Mouse (Mus musculus) intestine, embryonic 15.5 days (tissue): ENCODE results near the gene Olfr1297. TPM values are rescaled to one million over a fixed set of nuclear protein-coding genes. Genes with fewer than 3 reads are reported as not detected.

ENCODE experiments used
- ATAC-seq: fragments of 200-750 bp; cut with Nextera tagmentation; 2 replicates; pipeline ENCODE4 v1.8.0; 2017; ENCODE audit warnings: moderate TSS enrichment, moderate library complexity
- H3K27ac ChIP-seq: fragments of 300-500 bp; sonication (generic); 2 replicates; pipeline ENCODE4 v1.5.1; 2015; ENCODE audit warnings: mild to moderate bottlenecking, inconsistent platforms
- H3K27me3 ChIP-seq: fragments of 300-500 bp; sonication (generic); replicated peaks from 2 replicates; pipeline ENCODE4 v1.6.1; 2015; ENCODE audit warnings: inconsistent platforms
- H3K36me3 ChIP-seq: fragments of 300-500 bp; sonication (generic); 2 replicates; pipeline ENCODE4 v1.6.1; 2015; ENCODE audit warnings: inconsistent platforms
- H3K4me1 ChIP-seq: fragments of 300-500 bp; sonication (generic); replicated peaks from 2 replicates; pipeline ENCODE4 v1.6.1; 2015; ENCODE audit warnings: inconsistent platforms
- H3K4me2 ChIP-seq: fragments of 300-500 bp; sonication (generic); replicated peaks from 2 replicates; pipeline ENCODE4 v1.6.1; 2015; ENCODE audit warnings: mild to moderate bottlenecking, inconsistent platforms
- H3K4me3 ChIP-seq: fragments of 300-500 bp; sonication (generic); replicated peaks from 2 replicates; pipeline ENCODE4 v1.5.1; 2015; ENCODE audit warnings: inconsistent platforms
- H3K9ac ChIP-seq: fragments of 300-500 bp; sonication (generic); 2 replicates; pipeline ENCODE4 v1.6.1; 2015; ENCODE audit warnings: inconsistent platforms
- H3K9me3 ChIP-seq: fragments of 300-500 bp; sonication (generic); 2 replicates; pipeline ENCODE4 v1.6.1; 2016; ENCODE audit warnings: inconsistent platforms
- WGBS: fragments of 180-500 bp; shearing (Covaris S2); methylation state at CpG from one replicate; pipeline ENCODE4 v1.1.7; 2015; 5-methylcytosine and 5-hydroxymethylcytosine counted together
- polyA plus RNA-seq: library from polyadenylated mRNA; unstranded; fragments of >200 nt; fragmentation: Nextera tagmentation; extraction: Ambion mirVana; gene quantifications from 2 replicates; pipeline ENCODE4 v1.2.1, GENCODE M21; 2015

Olfr1297 gene
- not detected in 2 replicates for polyA plus RNA-seq

DNA sequence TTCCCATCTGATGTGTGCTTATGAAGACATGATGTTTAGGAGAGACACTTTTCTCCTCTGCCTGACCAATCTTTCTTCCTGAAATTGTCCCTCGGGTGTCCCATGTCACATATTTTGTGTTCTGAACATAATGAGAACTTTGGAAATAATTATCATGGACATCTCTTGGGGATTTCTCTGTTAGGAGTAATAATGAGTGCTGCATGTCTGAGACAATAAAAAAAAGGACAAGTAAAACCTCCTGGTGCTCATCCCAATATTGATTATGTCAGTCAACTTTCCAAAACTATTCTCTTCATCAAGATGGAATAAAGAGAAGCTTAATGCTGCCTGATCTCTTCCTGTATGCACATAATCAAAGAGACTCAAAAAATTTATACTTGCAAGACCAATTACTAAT lies at the start of gene Olfr1297:
Gene Olfr1297, minus strand, starts transcription at position 101 of the 400 bp plus-strand sequence.
- ATAC-seq, result no peak
- Histone ChIP-seq H3K9ac (no peak within 1 kb of the TSS), H3K4me3 (no peak within 1 kb of the TSS), H3K27me3 (no peaks in the 10 kb centered on the region), H3K4me2 (no peak within 1 kb of the TSS), H3K36me3 (no peaks in the 10 kb centered on the region), H3K27ac (no peak within 1 kb of the TSS), H3K9me3 (no peaks in the 10 kb centered on the region), H3K4me1 (no peaks in the 10 kb centered on the region)
- 76% methylated on average over 1 of the region's 1 CpGs for WGBS

DNA sequence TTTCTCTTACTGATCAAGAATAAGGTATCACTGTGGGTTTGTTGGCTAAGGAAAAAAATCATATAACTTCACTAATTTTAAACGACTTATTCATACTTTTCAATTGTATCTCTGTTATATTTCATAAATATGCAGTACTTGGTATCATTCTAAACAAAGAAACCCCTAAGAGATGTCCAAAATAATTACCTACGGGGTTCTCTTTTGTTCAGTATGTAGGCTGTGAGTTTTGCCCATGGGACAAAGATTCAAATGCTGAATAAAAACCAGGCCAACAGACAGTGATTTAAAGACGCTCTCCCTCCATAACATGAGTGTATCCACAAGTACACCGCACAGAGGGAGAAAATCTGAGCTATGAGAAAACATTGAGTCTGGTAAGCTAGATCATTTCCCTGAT lies 34.8 kb upstream of the Olfr1297 start, which contains the start of gene Olfr1299:
Gene Olfr1299, plus strand, starts transcription at position 301 of the 400 bp plus-strand sequence.
- H3K4me1 ChIP-seq, result no peaks in the 10 kb centered on the region
- H3K4me3 ChIP-seq, result no peak within 1 kb of the TSS
- no peaks in the 10 kb centered on the region for H3K36me3 ChIP-seq
- no peaks in the 10 kb centered on the region for H3K27me3 ChIP-seq
- no peak for ATAC-seq
- H3K9ac ChIP-seq, result no peak within 1 kb of the TSS
- no peak within 1 kb of the TSS for H3K27ac ChIP-seq
- H3K4me2 ChIP-seq, result no peak within 1 kb of the TSS
- H3K9me3 ChIP-seq, result no peaks in the 10 kb centered on the region
- WGBS, result 81% methylated on average over 4 of the region's 4 CpGs

DNA sequence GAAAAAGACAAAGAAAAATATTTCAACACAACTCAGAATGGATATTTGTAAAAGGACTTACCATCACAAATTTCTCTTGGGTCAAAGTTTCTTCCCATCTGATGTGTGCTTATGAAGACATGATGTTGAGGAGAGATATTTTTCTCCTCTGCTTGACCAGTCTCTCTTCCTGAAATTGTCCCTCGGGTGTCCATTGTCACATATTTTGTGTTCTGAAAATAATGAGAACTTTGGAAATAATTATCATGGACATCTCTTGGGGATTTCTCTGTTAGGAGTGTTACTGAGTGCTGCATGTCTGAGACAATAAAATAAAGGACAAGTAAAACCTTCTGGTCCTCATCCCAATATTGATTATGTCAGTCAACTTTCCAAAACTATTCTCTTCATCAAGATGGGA lies 22.8 kb upstream of the Olfr1297 start, which contains the start of gene Olfr1298:
Gene Olfr1298, minus strand, starts transcription at position 101 of the 400 bp plus-strand sequence.
- Histone ChIP-seq H3K27ac (no peak within 1 kb of the TSS), H3K9me3 (no peaks in the 10 kb centered on the region), H3K9ac (no peak within 1 kb of the TSS), H3K4me2 (no peak within 1 kb of the TSS), H3K27me3 (no peaks in the 10 kb centered on the region), H3K36me3 (no peaks in the 10 kb centered on the region), H3K4me1 (no peaks in the 10 kb centered on the region), H3K4me3 (no peak within 1 kb of the TSS)
- ATAC-seq, result no peak
- 76% methylated on average over 1 of the region's 1 CpGs for WGBS

DNA sequence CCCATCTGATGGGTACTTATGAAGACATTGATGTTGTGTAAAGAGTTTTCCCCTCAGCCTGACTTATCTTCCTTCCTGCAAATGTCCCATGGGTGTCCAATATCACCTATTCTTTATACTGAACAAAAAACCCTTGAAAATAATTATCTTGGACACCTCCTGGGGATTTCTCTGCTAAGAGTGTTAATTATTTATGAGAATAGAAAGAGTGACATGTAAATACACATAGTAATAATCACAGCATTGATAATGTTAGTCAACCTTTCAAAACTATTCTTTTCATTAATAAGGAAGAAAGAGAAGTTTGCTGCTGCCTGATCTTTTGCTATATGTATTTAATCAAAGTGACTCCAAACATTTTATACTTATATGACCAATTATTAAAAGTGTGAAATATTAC lies 56.7 kb downstream of the Olfr1297 start, which contains the start of gene Olfr1295:
Gene Olfr1295, minus strand, starts transcription at position 101 of the 400 bp plus-strand sequence.
- Histone ChIP-seq H3K4me1 (no peaks in the 10 kb centered on the region), H3K4me2 (no peak within 1 kb of the TSS), H3K9ac (no peak within 1 kb of the TSS), H3K36me3 (no peaks in the 10 kb centered on the region), H3K27ac (no peak within 1 kb of the TSS), H3K4me3 (no peak within 1 kb of the TSS), H3K9me3 (no peaks in the 10 kb centered on the region), H3K27me3 (no peaks in the 10 kb centered on the region)
- ATAC-seq, result no peak

Other genes with a start within 250 kb of the Olfr1297 start
- not detected in 2 replicates for gene Olfr1286, start 203.4 kb downstream of the Olfr1297 start, polyA plus RNA-seq
- gene Olfr1287, start 177.4 kb downstream of the Olfr1297 start, polyA plus RNA-seq, result not detected in 2 replicates
- not detected in 2 replicates for gene Olfr1288, start 152.4 kb downstream of the Olfr1297 start, polyA plus RNA-seq
- not detected in 2 replicates for gene Olfr1289, start 145.7 kb downstream of the Olfr1297 start, polyA plus RNA-seq
- not detected in 2 replicates for gene Olfr1290, start 132.7 kb downstream of the Olfr1297 start, polyA plus RNA-seq
- gene Olfr1291-ps1, start 129.3 kb downstream of the Olfr1297 start, polyA plus RNA-seq, result not detected in 2 replicates
- not detected in 2 replicates for gene Olfr1293-ps, start 101.3 kb downstream of the Olfr1297 start, polyA plus RNA-seq
- gene Olfr1294, start 86.2 kb downstream of the Olfr1297 start, polyA plus RNA-seq, result not detected in 2 replicates
- not detected in 2 replicates for gene Olfr1295, start 56.8 kb downstream of the Olfr1297 start, polyA plus RNA-seq
- gene Olfr1298, start 22.7 kb upstream of the Olfr1297 start, polyA plus RNA-seq, result not detected in 2 replicates
- not detected in 2 replicates for gene Olfr1299, start 34.9 kb upstream of the Olfr1297 start, polyA plus RNA-seq
- not detected in 2 replicates for gene Olfr1301, start 124.5 kb upstream of the Olfr1297 start, polyA plus RNA-seq
- gene Olfr1302, start 150.9 kb upstream of the Olfr1297 start, polyA plus RNA-seq, result not detected in 2 replicates
- gene Olfr1303, start 193.8 kb upstream of the Olfr1297 start, polyA plus RNA-seq, result not detected in 2 replicates